ENCODE assay signal across 14 mouse cellular contexts in the genomic region with DNA sequence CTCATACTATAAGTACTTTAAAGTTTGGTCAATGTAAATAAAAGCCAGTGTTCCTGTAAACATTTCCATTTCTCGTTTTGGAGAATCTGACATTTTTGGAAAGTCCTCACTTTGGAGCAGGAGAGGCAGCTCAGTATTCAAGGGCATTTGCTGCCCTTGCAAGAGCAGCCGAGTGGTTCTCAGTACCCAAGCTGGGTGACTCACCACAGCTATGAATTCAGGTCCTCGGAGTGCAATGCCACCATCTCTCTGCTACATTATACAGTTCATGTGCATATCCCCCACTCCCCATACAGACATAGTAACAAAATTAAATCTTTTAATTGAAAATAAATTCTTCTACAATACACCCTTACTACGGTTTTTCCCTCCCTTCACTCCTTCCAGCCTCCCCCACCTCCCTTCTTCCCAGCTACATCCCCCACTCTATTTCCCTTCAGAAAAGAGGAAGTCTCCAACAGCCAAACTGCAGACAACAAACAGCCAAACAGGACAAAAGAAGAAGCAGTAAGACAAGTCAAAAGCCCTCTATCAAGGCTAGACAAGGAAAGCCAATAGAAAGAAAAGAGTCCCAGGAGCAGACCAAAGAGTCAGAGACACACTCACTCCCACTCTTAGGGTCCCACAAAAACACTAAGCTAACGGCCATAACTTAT.
A peak's percentile ranks its signal among the peaks of the same experiment; 100 is the strongest.
DNase-seq lines count a peak whose midpoint lies in the region; ATAC-seq lines count a peak whose summit lies in the region.
"Had no signal": no experiment of that assay in that cellular context is flagged by ENCODE, and none has a peak within 500 bp of the region (broad histone marks: within the 10 kb centered on the region; RNA-seq: fewer than 3 reads in every experiment).

No protein-coding gene starts in this region.

- ATAC-seq in granulocyte monocyte progenitor cell, adult 5-6 weeks (replicated peaks; ENCODE audit: poor library complexity, severe bottlenecking): peak; percentile 65
- ATAC-seq: activated CD4-positive, CD25-positive, alpha-beta regulatory T cell, adult 4 months; Patski had no signal

- intact Hi-C loops in heart, postnatal 10 days (cut with DNase I): no loop called here

- DNase-seq in adrenal gland, postnatal 14 days: peak; percentile 12
- DNase-seq in adrenal gland, adult 8-10 months: no peak
- DNase-seq in MEL-GATA-1-ER (ENCODE audit: extremely low read depth, low read depth): peak; percentile 49
- no peak for DNase-seq in thymus, postnatal 14 days
- no peak for DNase-seq in heart, postnatal 10 days
- DNase-seq: cerebellum, adult 2 months; cerebellum, postnatal 10 days; embryo, embryonic 11 days; gastrocnemius, postnatal 10 days; heart, adult 2 months; kidney, adult 18-20 months had no signal

Comparison
In these comparisons a context has a peak if more than half of its experiments do, and no peak if none do; other contexts are left out.
1. DNase-seq: peak in adrenal gland, postnatal 14 days (single experiment) and MEL-GATA-1-ER (single experiment); none in adrenal gland, adult 8-10 months (single experiment), thymus, postnatal 14 days (single experiment) and heart, postnatal 10 days (0 of 2).